Mouse (Mus musculus): ENCODE data around the gene Cyp2a5. TPM values are rescaled to one million over a fixed set of nuclear protein-coding genes. Genes with fewer than 3 reads are reported as not detected.

Gene Cyp2a5
- polyA plus RNA-seq (2014; fragmentation: Illumina TruSeq; extraction: RNeasy Lipid Tissue Mini Kit (QIAGEN cat#74804); ENCODE audit: low read depth, low replicate concordance), result not detected

GRCm38 (mm10) chr7:26835059-26835458, at the start of gene Cyp2a5:
Gene Cyp2a5 (plus strand): TSS chr7:26835305.

GRCm38 (mm10) chr7:26808592-26808991, 26.5 kb upstream of the Cyp2a5 start, which contains the start of gene Cyp2g1:
Gene Cyp2g1 (plus strand): TSS chr7:26808892.

Other genes starting within 250 kb of the Cyp2a5 start
- 0.43 TPM for gene Vmn1r185, start 216.8 kb upstream of the Cyp2a5 start, polyA plus RNA-seq (2014; fragmentation: Illumina TruSeq; extraction: RNeasy Lipid Tissue Mini Kit (QIAGEN cat#74804); ENCODE audit: low read depth, low replicate concordance)
- gene Cyp2b23, start 148.9 kb upstream of the Cyp2a5 start, polyA plus RNA-seq (2014; fragmentation: Illumina TruSeq; extraction: RNeasy Lipid Tissue Mini Kit (QIAGEN cat#74804); ENCODE audit: low read depth, low replicate concordance), result 0.18 TPM
- 1.9 TPM for gene Cyp2b19, start 78.2 kb upstream of the Cyp2a5 start, polyA plus RNA-seq (2014; fragmentation: Illumina TruSeq; extraction: RNeasy Lipid Tissue Mini Kit (QIAGEN cat#74804); ENCODE audit: low read depth, low replicate concordance)
- not detected for gene Cyp2g1, start 26.4 kb upstream of the Cyp2a5 start, polyA plus RNA-seq (2014; fragmentation: Illumina TruSeq; extraction: RNeasy Lipid Tissue Mini Kit (QIAGEN cat#74804); ENCODE audit: low read depth, low replicate concordance)
- not detected for gene Cyp2a22, start 104.1 kb downstream of the Cyp2a5 start, polyA plus RNA-seq (2014; fragmentation: Illumina TruSeq; extraction: RNeasy Lipid Tissue Mini Kit (QIAGEN cat#74804); ENCODE audit: low read depth, low replicate concordance)
- gene Cyp2a12, start 193.8 kb downstream of the Cyp2a5 start, polyA plus RNA-seq (2014; fragmentation: Illumina TruSeq; extraction: RNeasy Lipid Tissue Mini Kit (QIAGEN cat#74804); ENCODE audit: low read depth, low replicate concordance), result 8.7 TPM

Data from testis, adult 10 weeks (tissue).